Mouse (Mus musculus) right cerebral cortex, adult 18-20 months (tissue): ENCODE measurements around the gene Itga7.

ENCODE experiments used
- DNase-seq: peaks from one replicate; pipeline ENCODE4 v3.0.0; 2022; ENCODE audit warnings: mixed read lengths

Itga7 gene

DNA sequence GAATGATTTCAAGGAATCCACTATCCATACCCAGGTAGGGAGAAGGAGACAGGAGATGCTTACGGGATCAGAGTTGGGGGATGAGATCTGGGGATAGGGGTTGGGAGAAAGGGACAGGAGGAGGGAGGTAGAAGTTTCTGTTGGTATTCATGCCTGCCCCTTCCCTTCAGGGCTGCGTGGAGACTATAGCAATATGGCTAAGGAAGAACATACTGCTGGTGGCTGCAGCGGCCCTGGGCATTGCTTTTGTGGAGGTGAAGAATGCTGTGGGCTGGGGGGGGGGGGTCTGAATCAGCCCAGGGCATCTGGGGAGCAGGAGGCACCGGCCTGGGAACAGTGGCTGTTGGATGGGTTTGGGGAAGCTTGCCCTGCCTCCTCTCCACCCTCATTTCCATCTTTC, 21.4 kb upstream of the Itga7 start:
- no peak for DNase-seq

DNA sequence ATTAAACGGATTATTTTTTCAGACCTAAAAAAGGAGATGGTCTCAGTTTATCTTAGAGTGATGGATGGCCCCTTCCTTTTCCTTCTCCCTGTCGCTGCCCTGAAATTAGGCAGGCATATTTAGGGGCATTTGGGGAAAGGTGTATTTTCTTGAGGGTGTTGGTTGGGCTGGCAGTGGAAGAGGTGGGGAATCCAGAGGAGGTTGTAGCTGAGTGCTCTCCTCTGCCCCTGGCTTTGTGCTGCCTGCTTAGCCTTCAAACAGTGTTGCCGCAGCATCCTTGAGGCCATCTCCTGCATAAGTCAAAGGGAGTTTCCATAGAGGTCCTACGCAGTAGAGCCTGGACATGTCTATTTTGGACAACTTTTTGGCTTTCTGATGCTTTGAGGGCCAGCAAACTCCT, 20.8 kb upstream of the Itga7 start:
- no peak for DNase-seq

DNA sequence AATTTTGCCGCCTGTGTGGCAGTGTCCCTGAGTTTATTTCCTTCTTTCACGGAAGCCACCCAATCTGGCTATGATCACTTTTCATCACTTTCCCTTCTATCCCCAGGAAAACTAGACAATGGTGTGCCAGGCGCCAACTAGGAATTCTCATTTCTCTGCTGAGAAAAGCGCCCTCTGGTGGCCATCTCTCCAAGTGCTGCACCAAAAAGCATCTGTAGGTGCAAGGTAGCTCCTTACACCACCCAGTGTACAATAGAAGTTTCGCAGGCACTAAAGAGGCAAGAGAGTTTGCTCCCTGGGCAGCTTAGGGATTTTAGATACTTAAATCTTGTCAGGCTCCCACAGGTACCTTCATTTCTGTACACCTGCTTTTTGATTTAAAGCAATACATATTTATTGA, 20.4 kb upstream of the Itga7 start:
- peak; percentile 88 for DNase-seq

DNA sequence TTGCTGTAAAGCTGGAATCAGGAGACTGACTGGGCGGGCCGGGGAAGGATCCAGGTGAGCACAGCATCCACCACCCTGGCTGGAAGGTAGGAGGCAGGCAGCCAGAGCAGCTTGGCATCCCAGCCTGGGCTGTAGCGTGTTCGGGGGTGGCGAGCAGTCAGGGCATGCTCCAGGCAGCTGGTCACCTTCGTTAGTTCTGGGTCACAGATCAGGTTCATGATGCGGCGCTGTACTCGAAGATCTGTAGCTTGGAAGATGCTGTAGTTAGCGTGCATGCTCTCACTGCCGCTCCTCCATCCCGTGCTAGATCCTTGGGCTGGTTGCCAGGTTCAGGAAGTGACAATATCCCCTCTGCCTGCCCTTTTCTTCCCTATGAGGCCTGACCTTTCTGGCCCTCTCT, 19.9 kb upstream of the Itga7 start:
- no peak for DNase-seq

DNA sequence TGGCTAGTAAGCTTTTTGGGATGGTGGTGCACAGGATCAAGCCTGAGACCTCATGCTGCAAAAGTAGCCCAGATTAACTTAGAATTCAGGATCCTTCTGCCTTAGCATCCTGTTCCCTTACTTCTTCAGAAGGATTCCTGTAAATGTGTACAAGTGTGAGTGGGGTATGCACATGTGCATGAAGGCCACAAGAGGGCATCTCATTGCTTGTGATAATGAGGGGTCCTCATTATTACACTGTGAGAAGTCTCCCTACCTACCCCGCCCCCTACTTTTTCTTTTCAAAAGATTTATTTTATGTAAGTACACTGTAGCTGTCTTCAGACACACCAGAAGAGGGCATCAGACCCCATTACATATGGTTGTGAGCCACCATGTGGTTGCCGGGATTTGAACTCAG, 18.1 kb upstream of the Itga7 start:
- DNase-seq = no peak

DNA sequence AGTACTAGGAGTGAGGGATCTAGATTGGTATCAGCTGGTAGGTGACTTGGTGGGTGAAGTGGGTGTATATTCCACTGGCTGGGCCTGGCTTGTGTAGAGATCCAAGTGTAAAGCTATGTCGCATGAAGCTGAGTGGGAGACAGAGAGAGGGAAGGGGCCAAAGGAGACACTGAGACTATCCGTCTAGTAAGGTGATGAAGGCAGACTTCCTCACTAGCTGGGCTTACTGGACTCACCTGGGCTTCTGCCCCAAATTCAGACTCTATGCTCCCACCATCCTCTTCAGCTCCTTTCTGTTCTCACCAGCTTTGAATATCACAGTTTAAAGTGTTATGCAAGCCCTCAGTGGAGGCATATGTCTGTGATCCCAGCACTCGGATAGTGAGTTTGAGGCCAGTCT, 17.0 kb upstream of the Itga7 start:
- no peak for DNase-seq

DNA sequence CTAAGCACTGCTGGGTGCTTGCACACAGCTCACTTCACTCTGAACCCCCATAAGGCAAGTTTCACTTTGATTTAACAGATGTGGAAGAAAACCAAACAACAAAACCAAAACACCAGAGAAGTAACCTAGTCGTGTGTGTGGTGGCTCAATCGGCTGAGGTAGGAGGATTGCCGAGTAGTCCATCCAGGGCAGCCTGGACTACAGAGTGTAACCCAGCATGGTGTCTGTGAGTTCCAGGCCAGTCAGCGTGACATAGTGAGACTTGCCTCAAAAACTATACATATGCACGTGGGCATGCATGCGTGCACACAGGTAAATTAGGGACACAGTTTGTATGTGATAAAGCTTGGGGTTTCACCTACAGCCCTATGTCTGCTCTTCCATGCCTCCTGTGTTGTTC, 16.2 kb upstream of the Itga7 start:
- DNase-seq = no peak

DNA sequence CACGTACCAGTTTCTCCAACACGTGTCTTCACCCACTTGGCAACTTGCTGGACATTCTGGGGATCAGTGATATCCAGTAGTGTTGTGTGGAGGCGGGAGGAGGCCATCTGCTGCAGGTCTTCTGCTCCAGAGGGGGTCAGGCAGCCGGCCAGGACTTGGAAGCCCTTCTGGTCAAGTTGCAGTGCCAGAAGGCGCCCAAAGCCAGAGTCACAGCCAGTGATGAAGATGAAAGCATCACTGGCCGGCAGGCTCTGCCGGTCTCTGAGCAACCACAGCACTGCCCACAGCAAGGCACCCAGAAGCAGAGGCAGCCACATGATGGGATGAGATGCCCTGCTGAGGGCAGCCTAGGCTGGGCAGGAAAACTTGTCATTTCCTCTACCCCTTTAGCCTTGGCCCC, 15.4 kb upstream of the Itga7 start:
- DNase-seq = no peak

DNA sequence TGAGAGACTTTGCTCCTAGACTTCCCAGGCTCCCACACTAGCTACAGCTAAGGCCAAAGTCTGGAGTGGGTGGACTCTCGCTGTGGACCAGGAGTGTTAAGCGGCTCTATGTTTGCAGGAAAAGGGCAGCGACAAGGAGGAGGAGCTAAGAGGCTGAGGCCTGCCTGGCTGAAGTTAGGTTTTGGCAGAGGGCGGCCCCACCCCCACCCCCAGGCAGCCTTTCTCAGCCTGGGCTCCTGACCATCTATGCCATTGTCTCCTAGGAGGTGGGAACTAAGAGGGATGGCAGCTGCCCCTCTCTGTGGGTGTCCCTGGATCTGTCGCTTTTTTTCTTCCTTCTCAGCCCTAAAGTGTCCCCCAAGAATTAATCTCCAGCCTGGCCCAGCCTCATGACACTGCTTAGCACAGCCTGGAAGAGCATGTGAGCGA, 14.4 kb upstream of the Itga7 start:
- DNase-seq = no peak

DNA sequence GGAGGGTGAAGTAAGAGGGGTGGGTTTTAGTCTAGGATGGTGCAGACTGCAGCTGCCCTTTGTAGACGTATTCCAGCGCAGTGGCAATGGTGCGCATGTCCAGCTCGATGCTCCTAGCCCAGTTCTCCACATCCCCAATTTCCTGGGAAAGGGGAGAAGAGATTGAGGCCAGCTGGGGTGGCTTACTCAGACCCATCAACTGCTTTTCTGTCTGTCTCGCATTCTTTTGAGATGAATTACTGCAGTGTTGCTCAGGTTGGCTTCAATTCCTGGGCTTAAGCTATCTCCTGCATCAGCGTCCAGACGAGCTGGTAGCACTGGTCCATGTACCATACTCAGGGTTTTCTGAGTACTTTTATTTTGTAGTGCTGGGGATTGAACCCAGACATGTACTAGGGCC, 13.7 kb upstream of the Itga7 start:
- no peak for DNase-seq

DNA sequence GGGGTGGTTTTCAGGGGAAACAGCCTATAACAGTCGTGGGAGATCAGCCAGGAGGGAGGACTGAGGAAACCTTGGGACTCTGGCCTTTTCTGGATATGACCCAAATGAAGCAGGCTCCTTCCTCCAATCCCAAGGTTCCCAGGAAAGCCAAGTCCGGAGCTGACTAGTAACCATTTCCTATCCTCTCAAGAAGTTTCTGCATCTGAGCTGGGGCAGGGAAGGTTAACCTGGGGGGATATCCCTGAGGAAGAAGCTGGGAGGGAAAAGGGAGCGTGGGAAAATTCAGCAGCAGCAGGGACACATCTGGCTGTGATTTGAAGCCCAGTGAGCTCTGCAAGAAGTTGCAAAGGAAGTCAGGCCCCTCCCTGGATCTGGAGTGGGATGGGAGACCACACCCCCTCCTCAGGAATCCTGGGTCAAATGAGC, 12.9 kb upstream of the Itga7 start:
- DNase-seq = no peak

DNA sequence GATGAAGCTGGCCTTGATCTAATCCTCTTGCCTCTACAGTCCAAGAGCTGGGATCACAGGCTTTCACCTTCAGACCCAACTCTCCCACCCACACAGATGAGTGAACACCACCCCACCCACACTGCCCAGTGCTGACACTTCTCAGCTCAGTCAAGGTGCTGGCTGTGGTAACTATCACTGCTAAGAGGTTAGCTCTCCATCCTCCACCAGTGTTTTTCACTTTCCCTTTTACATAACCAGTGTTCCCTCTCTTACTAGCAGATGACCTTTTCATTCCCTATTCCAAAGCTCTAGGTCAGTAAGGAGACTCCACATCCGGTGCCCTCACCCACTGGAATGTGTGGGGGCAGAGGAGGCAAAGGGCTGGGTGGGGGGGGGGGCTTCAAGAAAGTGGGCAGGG, 12.4 kb upstream of the Itga7 start:
- no peak for DNase-seq

DNA sequence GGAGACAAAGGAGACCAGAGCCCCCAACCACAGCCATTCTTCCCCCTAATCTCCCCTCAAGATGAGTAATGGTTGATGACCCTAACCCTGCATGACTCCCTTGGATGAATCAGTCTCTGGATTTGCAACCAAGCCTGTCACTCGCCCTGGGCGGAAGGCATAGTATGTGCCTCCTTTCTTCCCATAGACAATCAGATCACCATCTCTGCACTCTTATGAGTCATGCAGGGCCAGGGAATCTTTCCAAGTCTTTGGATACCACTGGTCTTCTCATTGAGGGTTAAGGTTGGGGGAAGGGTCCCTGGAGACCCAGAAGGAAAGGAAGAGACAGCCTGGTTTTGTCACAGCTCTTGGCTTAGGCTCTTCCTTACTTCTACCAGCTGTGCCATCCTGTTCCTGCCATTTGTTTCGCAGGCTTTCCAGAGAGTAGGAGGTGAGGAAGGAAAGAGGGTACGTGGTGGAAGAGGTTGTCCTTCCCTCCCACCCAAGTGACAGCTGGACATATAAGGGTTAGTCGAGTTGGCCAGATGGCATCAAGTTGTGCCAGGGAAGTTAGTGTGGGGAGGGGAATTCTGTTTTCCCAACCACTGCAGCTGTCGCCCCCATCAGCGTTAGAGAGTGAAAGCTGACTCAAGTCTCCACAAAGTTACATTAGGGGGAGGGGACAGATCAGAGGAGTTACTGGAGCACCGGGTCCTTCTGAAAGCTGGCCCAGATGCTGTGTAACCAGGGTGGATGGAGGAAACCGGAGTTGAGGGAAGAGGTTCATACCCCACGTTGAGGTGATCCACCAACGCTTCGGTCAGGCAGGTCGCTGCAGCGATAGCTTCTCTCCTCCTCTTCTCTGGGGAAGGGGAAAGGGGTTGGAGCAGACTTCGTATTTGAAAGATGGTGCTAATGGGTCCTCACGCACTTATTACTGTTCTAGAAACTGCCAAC, 11.5 kb upstream of the Itga7 start:
- DNase-seq = peak; percentile 47

DNA sequence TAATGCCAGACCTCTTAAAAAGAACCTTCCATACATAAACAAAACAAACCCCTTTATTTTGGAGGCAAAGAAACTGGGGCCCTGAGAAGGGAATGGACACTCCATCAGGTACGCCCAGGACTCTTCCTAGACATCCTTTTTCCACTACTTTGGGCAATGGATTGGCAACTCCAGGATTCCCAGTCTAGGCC, 10.9 kb upstream of the Itga7 start, which contains the start of gene Rdh5:
Rdh5 (minus strand) TSS at position 67 of the 191 bp plus-strand sequence.
- no peak for DNase-seq

DNA sequence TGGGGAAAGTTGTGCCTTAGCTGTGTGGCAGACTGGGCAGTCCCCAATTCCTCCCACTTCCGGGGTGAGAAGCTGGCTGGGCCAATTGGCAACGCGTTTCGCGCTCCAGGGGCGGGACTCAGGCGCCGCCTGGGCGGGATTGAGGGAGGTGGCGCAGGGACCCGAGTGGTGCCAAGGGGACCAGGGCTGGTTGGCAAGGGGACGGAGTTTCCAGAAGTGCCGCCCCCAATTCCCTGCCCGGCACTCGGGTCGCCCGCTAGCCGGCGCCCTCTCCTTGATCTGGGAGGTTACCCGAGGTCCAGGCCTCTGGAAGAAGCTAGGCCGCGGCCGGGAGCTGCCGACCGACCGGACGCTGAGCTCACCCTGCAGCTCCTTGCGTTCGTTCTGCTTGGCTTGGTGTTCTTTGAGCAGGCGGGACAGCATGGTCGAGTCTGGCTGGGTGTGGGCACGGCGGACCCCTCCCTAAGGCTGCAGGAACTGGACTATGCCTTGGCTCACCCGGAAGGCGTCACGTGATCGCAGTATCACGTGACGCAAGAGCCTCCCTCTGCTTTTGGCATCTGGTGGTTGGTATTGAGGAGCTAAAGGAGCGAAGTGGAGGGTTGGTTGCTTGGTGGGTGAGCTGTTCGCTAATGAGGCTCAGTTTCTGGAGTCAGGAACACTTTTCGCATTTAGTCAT, 10.5 kb upstream of the Itga7 start:
- DNase-seq = peak; percentile 97

DNA sequence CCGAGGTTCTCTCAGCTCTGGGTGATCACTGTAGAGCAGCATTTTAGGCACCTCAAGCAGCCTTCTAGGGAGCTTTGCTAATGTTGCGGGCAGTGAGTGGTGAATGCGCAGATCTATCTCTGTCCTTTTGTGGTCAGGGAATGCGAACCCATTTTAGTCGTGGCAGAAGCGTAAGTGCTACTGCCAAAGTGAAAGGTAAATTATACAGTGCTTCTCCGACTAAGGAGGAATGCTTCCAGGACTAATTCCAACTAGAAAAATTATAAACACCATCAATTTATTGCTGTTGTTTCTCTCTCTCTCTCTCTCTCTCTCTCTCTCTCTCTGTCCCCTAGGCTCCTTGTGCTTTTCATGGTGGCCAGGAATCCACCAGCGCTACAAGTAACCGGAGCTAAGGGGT, 9.7 kb upstream of the Itga7 start, which contains the start of gene Bloc1s1:
Bloc1s1 (minus strand) TSS at position 101 of the 400 bp plus-strand sequence.
- no peak for DNase-seq

DNA sequence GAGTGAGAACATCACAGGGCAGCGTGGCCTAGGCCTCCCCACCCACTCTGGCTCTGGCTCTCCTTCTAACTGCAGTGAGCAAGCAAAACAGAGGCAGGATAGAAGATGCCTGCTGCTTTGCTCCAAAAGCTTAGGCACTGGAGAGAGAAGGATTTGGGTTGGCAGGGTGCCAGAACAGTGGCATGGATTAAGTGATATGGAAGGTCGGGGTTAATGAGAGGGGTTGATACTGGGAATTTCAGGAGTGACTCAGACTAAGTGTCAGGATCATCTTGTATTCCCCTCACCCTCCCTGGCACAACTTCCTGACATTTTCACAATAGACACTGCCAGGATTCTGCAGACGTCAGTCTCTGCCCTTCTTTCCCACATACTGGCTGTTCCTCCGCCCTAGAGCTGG, 5.3 kb upstream of the Itga7 start:
- no peak for DNase-seq

DNA sequence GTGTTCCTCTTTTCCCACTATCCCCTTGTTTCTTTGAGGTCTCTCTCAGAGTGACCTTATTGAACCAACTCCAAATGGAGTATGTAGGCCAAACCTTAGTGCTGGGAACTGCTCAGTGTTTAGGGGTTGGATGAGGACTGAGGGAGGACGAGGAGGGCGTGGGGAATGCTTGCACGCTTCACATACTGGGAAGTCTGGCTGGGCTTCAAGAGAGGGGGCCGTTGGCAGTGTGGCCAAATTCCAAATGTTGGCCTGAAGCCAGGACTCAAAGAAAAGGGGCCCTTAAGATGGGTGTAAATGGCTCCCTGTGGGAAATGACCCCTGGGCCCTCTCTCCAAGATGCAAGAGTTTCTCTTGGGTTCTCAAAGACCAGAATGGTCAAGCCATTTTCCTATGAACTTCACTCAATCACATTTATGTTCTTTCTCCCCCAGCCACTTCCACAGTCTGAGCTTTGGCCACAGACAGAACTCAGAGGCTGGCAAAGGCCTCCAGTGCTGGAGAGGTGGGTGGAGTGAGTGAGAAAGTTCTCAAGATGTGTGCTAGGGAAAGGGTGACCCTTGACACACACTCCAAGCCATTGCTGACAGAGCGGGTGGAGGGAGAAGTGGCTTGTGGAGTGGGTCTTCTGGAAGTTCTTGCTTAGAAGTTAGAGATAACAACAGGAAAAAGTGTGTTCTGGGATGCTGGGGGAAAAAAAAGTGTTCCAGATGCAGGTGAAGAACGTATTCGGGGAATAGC, 3.8 kb upstream of the Itga7 start:
- DNase-seq = no peak

DNA sequence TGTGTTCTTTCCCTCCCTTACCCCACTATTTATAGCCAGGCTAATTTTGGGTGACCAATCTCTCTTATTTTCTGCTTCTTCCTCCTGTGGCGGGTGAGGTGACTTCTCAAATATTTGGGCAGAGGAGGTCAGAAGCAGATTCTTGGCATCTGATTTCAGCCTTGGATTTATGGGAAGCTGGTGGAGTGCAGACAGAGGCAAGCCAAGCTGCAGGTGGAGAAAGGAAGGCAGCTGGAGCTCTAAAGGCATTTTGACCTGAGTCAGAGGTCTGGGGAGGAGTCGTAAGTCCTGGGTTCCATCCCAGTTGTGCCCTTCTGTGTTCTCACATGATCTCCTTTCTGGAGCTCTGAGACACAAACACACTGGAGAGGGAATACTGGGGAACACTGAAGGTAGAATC, 2.2 kb upstream of the Itga7 start:
- no peak for DNase-seq

DNA sequence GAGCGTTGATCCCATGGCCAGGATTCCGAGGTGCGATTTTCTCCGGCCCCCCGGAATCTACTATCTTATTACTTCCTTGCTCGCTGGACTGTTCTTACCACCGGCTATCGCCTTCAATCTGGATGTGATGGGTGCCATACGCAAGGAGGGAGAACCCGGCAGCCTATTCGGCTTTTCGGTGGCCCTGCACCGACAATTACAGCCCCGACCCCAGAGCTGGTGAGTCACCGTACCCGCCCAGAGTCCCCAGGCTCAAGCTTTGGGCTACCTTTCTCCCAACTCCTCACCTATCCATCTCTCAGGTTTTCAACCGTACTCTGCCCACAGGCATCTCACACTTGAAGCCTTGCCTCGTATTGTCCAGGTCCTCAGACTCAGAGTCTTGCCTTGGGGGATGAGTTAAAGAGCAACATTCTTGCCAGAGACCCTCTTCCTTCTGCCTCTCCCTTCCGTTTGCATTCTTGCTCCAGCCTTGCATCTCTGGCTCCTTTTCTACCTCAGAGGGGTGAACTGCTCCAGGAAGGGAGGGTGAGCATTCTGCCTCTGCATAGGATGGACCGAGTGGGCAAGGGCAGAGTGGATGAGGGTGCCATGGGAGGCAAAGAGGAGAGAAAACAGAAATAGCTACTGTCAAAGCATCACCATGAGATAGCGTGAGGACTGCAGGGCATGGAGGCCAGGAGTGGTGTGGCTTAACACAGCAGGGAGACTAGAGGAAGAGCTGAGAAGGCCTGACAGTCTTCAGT, 531 bp downstream of the Itga7 start:
- no peak for DNase-seq

DNA sequence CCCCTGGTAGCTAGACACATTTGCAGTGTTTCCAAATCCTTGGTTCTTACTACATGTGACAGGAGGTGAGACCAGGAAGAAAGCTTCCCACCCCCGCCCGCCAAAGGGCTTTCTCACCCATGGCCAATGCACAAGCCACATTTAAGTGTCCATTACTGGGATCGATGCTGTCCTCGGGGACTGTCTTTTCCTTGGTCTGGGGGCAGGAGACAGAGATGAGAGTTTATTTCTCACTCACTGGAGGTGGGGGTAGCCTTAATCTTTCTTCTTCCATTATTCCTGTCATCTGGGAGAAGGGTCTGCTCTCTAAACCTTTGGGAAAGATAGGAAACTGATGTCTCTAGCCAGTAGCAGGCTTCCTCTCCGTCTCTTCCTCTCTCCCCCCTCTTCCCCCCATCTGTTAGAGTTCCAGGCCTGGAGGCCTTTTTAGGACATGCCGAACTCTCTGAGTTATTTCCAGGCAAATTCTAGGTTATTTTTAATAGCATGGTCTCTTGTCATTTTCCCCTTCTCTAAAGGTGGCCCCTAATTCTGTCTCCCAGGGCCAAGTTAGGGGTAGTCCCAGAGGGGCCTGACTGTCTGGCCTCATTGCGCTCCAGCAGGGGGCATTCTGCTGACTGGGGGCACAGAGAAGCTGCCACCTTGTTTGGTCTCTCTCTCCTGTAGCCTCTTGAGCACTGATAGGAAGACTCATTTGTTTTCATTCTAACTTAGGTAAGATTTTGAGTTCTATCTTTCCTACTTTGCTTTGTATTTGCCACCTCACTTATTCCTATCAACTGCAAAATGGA, 1.6 kb downstream of the Itga7 start:
- no peak for DNase-seq

DNA sequence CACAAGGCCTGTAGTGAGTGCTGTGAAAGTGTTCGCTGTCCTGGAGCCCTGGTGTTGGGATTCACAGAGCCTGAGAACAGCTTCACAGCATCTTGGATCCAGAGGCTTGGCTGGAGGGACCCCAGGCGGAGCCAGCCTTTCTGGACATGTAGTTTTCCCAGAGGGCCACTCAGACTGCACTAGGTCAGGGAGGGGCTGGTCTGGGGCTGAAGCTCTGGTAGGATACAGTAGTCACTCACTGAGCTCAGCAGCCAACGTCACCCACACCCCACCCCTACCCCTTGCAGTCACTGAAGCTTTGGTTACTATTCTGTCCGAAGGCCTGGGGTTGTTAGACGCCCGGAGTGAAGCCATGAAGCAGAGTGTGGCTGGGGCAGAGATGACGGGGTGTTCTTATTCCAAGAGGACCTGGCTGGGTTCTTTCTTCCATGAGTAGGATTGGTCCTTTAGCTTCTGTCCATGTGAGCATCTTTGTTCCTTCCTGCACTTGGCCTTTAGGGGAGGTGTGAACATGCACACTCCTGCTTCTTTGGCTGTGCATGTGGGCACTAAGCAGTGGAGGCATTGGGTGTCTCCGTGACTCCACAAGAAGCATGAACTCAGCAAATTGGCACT, 2.3 kb downstream of the Itga7 start:
- no peak for DNase-seq
